In genomic region chr14:61998259-61998658, GRCm38 (mm10) we compare ENCODE assay signal across 14 mouse cellular contexts.
"Had no signal": no experiment of that assay in that cellular context is flagged by ENCODE, and none has a peak within 500 bp of the region (broad histone marks: within the 10 kb centered on the region; RNA-seq: fewer than 3 reads in every experiment).

No protein-coding gene starts in this region.

- H3K27ac ChIP-seq: kidney, postnatal 0 days; layer of hippocampus, adult 2 months; limb, embryonic 12.5 days; liver, embryonic 14.5 days; midbrain, embryonic 13.5 days; neural tube, embryonic 15.5 days had no signal

- H3K9ac ChIP-seq: limb, embryonic 12.5 days; liver, embryonic 14.5 days; lung, embryonic 14.5 days; midbrain, embryonic 13.5 days; neural tube, embryonic 15.5 days had no signal

- H3K9me3 ChIP-seq: limb, embryonic 12.5 days; midbrain, embryonic 13.5 days; neural tube, embryonic 15.5 days had no signal

- ATAC-seq: midbrain, embryonic 13.5 days had no signal

- H3K4me2 ChIP-seq: limb, embryonic 12.5 days; lung, embryonic 14.5 days; midbrain, embryonic 13.5 days; neural tube, embryonic 15.5 days had no signal

- H3K27me3 ChIP-seq: limb, embryonic 12.5 days; midbrain, embryonic 13.5 days; neural tube, embryonic 15.5 days had no signal

- H3K36me3 ChIP-seq: limb, embryonic 12.5 days; midbrain, embryonic 13.5 days; neural tube, embryonic 15.5 days had no signal

- H3K4me3 ChIP-seq: layer of hippocampus, adult 2 months; limb, embryonic 12.5 days; midbrain, embryonic 13.5 days; neural tube, embryonic 15.5 days had no signal

- DNase-seq: kidney, adult 11 months; kidney, adult 9 months; kidney, postnatal 36 days; lung, embryonic 14.5 days; lung, postnatal 10 days; lung, postnatal 4 days; right cerebral cortex, adult 18-20 months; thymus, postnatal 25 days had no signal
